Mouse (Mus musculus) olfactory bulb, adult 2 months (tissue): ENCODE measurements around the gene Tstd1. TPM values are rescaled to one million over a fixed set of nuclear protein-coding genes. Genes with fewer than 3 reads are reported as not detected.

Experiments used
- H3K27ac ChIP-seq: fragments of 200-500 bp; 2 replicates; pipeline ENCODE4 v1.5.1; 2012; ENCODE audit warnings: low read depth, low read length; ENCODE audit not compliant: insufficient read depth
- H3K4me1 ChIP-seq: fragments of 200-500 bp; 2 replicates; pipeline ENCODE4 v1.6.1; 2012; ENCODE audit warnings: low read length; ENCODE audit not compliant: control insufficient read depth, insufficient read depth
- H3K4me3 ChIP-seq: fragments of 200-500 bp; 2 replicates; pipeline ENCODE4 v1.5.1; 2012; ENCODE audit warnings: mild to moderate bottlenecking, low read depth, low read length, moderate library complexity; ENCODE audit not compliant: insufficient read depth
- CTCF ChIP-seq: fragments of 200-500 bp; IDR thresholded peaks from 2 replicates; pipeline ENCODE4 v1.5.1; 2012; ENCODE audit warnings: low read depth, mild to moderate bottlenecking, low read length, moderate library complexity; ENCODE audit not compliant: insufficient read depth
- POLR2A ChIP-seq: fragments of 200-500 bp; IDR thresholded peaks from 2 replicates; pipeline ENCODE4 v1.6.1; 2012; ENCODE audit warnings: mild to moderate bottlenecking, low read depth, low read length, moderate library complexity; ENCODE audit not compliant: insufficient read depth
- WGBS: fragments of 180-500 bp; shearing (Covaris S2); methylation state at CpG from one replicate; pipeline ENCODE4 v1.1.7; 2018; 5-methylcytosine and 5-hydroxymethylcytosine counted together
- polyA plus RNA-seq: library from polyadenylated mRNA; stranded (reverse); fragments of >200 nt; gene quantifications from 2 replicates; pipeline ENCODE4 v1.2.4, GENCODE M21; 2012; ENCODE audit warnings: low replicate concordance; ENCODE audit not compliant: missing spikeins, insufficient read depth, insufficient read length

Gene Tstd1
- polyA plus RNA-seq, result not detected in 2 replicates

DNA sequence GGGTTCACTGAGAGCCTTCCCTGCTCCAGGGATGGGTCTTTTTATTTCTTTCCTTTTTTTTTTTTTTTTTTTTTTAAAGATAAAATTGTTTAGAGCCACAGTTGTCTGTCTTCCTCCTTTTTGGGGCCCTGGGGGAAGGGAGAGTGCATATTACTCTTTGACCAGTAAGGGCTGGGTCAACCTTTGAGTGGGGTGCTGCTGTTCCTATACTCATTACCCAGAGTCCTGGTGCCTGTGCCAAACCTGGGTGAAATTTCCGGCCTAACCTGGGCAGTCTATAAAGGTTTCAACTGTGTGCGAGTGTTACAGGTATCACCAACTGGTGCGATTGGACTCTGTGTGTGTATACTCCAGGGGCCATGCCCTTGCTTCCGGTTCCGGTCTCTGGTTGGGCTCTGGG is at the start of gene Tstd1:
Gene Tstd1, plus strand, starts transcription at position 213 of the 400 bp plus-strand sequence.
- no peak for TF ChIP-seq POLR2A
- no peak for TF ChIP-seq CTCF
- peaks cover 7% of the 10 kb centered on the region for H3K4me1 ChIP-seq
- H3K4me3 ChIP-seq, result no peak within 1 kb of the TSS
- H3K27ac ChIP-seq, result no peak within 1 kb of the TSS
- 93% methylated on average over 5 of the region's 5 CpGs for WGBS

DNA sequence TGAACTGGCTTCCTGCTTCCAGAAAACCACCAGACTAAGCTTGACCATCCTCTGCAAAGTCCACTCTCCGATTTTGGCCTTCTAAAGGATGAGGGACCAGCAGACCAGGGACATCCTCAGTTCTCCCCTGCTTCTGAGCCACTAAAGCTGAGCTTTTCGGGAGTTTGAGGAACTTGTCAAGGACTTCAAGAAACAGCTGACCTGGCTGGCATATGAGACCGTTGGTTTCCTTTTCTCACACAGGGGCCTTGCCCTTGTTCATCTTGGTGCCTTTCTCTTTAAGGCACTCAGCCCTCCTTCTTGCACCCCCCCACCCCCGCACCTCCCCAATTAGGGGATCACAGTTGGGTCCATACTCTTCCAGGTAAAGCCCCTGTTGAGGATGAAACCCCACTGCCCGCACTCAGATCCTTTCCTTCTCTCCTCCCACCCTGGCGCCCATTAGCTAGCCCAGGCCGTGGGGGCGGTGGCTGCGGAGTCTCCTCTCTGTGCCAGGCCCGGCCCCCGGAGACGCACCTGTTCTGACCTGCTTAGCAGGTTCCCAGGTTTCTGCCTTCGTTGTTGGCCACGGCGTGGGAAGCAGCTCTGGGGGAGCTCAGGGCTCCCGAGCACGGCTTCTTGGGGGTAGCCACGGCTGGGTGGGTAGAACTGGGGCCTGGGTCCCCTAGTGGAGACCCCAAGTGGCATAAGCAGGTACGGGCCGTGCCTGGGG is 48.7 kb upstream of the Tstd1 start, which contains the start of gene Nectin4:
Gene Nectin4, plus strand, starts transcription at position 255 of the 712 bp plus-strand sequence.
- TF ChIP-seq POLR2A (no peak), CTCF (no peak)
- Histone ChIP-seq H3K4me3 (no peak within 1 kb of the TSS), H3K4me1 (peaks cover 3% of the 10 kb centered on the region), H3K27ac (no peak within 1 kb of the TSS)
- 43% methylated on average over 20 of the region's 20 CpGs for WGBS

GRCm38 (mm10) chr1:171372880-171373279 is 45.8 kb upstream of the Tstd1 start:
- 76% methylated on average over 3 of the region's 3 CpGs for WGBS
- Histone ChIP-seq H3K27ac (no peak overlapping the region), H3K4me1 (peaks cover 3% of the 10 kb centered on the region), H3K4me3 (no peak overlapping the region)
- no peak for TF ChIP-seq POLR2A
- no peak for TF ChIP-seq CTCF

- Histone ChIP-seq H3K27ac (no peak overlapping the region), H3K4me1 (peaks cover 3% of the 10 kb centered on the region), H3K4me3 (no peak overlapping the region)
- TF ChIP-seq CTCF, result no peak
- TF ChIP-seq POLR2A, result no peak
- WGBS, result 3% methylated on average over 4 of the region's 4 CpGs
These were observed 44.7 kb upstream of the Tstd1 start for GRCm38 (mm10) chr1:171373946-171374345.

DNA sequence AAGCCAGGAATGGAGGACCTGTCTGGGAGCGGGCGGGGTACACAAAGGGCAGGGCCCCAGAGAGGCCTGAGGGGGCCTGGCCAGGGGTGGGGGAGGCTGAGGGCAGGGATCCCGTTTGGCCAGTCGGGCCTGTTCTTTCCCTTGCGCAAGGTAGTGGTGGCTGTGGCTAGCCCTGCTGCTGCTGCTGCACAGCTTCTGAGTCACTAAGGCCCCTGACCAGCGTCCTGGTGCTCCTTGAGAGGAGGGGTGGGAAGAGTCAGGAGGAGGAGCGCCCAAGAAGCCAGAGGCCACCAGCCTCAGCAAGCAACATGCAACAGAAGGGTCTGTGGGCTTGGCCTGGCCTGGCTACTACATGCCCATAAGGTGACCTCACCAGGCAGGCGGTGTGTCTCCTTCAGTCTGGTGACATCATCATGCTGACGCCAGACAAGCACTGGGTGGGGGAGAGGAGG is 43.0 kb upstream of the Tstd1 start:
- no peak overlapping the region for H3K4me3 ChIP-seq
- H3K27ac ChIP-seq, result no peak overlapping the region
- WGBS, result 59% methylated on average over 9 of the region's 9 CpGs
- H3K4me1 ChIP-seq, result peaks cover 13% of the 10 kb centered on the region
- TF ChIP-seq POLR2A (no peak), CTCF (no peak)

GRCm38 (mm10) chr1:171378298-171378697 is 40.4 kb upstream of the Tstd1 start:
- WGBS, result 97% methylated on average over 6 of the region's 6 CpGs
- no peak for TF ChIP-seq CTCF
- no peak for TF ChIP-seq POLR2A
- no peak overlapping the region for H3K27ac ChIP-seq

GRCm38 (mm10) chr1:171379935-171380599 is 38.6 kb upstream of the Tstd1 start:
- Histone ChIP-seq H3K27ac (no peak overlapping the region), H3K4me1 (peaks cover 9% of the 10 kb centered on the region), H3K4me3 (peak overlapping the region; percentile 44)
- no peak for TF ChIP-seq POLR2A
- TF ChIP-seq CTCF, result peak; percentile 55
- WGBS, result 5% methylated on average over 31 of the region's 31 CpGs

More at GRCm38 (mm10) chr1:171378298-171378697, 40.4 kb upstream of the Tstd1 start:
- Histone ChIP-seq H3K4me1 (peaks cover 13% of the 10 kb centered on the region), H3K4me3 (no peak overlapping the region)

GRCm38 (mm10) chr1:171382096-171382620 is 36.5 kb upstream of the Tstd1 start:
- Histone ChIP-seq H3K4me3 (no peak overlapping the region), H3K4me1 (peaks cover 9% of the 10 kb centered on the region), H3K27ac (no peak overlapping the region)
- TF ChIP-seq CTCF (no peak), POLR2A (no peak)
- 91% methylated on average over 11 of the region's 11 CpGs for WGBS

- H3K4me3 ChIP-seq, result no peak overlapping the region
- H3K4me1 ChIP-seq, result peaks cover 9% of the 10 kb centered on the region
- no peak overlapping the region for H3K27ac ChIP-seq
- TF ChIP-seq CTCF (no peak), POLR2A (no peak)
- 67% methylated on average over 9 of the region's 9 CpGs for whole genome bisulfite sequencing
These were observed 34.3 kb upstream of the Tstd1 start for GRCm38 (mm10) chr1:171384361-171384760.
